Mouse (Mus musculus) embryo, embryonic 11 days (tissue): ENCODE data around the gene Itpr2.

Experiments
- DNase-seq: peaks from one replicate; pipeline ENCODE4 v3.0.0-alpha.2; 2015

The Itpr2 gene

DNA sequence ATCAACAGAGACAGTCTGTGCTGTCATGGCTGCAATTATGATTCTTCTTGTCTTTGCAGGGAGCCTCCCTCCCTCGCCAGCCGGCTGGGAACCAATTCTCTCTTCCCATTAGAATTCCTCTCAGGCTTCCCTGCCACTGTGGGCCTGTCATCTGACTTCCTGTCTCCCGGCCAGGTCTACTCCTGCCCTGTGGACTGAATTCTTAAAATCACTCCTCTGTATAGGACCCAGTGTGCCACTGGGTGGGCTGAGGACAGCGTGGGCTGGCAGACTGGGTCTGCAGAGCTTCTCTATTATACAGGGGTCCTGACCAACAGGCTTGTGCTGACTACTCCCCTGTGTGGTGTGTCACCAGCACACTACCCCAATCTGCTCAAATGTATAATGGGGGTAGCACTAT, 365.4 kb downstream of the Itpr2 start:
- DNase-seq: no peak

DNA sequence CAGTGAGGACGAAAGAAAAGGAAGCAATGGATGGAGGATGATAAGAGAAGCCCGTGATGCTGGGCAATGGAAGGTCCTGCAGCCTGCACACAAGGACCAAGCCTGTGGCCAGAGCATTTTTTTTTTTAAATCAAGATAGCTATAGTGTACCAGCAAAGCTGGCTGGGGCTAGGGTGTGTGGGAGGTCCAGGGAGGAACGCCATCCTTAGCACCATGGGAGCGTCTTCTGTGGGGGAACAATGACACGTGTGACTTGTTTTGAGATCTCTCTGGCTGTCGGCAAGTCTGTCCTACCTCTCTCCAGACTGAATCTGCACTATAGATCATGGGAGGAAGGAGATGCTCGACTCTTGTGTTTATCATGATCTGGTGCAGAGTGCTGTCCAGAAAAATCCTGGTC, 365.8 kb downstream of the Itpr2 start:
- no peak for DNase-seq

GRCm38 (mm10) chr6:146135291-146135690, 366.7 kb downstream of the Itpr2 start:
- DNase-seq: no peak

DNA sequence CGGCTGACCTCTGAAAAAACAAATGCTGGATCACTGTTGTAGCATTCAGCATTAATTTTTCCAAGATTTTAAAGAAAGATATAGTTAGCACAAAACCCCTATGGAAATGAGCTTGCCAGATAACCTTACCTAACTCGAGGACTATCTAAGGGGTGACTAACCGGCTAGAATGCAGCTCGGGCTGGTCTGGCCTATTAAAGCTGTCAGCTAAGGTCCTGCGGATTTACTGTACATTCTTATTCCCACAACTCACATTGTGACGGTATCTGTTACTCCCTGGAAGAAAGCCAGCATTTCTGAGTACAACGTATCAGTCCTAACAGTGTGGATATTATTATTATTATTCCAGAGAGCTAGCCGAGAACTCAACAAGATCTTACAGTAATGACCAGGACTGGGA, 368.1 kb downstream of the Itpr2 start:
- no peak for DNase-seq

DNA sequence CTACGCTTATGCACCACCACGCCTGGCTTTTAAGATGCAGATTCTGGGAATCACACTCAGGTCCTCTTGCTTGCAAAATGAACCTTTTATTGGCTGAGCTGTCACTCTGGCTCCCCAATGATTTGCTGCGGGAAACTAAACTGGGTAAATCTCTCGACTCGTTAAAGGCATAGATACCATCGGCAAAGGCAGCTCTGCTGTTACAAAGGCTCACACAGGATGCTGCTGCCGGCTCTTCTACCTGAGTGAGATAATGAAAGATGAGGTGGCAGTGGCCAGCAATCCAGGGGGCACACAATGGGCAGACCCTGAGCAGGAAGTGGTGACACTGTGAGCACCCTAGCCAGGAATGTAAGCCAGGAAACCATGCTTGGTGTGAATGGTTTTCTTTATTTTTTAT, 373.0 kb downstream of the Itpr2 start:
- no peak for DNase-seq

- DNase-seq: no peak
Observed at GRCm38 (mm10) chr6:146126823-146127681, 375.0 kb downstream of the Itpr2 start.

GRCm38 (mm10) chr6:146125621-146126020, 376.4 kb downstream of the Itpr2 start:
- DNase-seq: no peak

DNA sequence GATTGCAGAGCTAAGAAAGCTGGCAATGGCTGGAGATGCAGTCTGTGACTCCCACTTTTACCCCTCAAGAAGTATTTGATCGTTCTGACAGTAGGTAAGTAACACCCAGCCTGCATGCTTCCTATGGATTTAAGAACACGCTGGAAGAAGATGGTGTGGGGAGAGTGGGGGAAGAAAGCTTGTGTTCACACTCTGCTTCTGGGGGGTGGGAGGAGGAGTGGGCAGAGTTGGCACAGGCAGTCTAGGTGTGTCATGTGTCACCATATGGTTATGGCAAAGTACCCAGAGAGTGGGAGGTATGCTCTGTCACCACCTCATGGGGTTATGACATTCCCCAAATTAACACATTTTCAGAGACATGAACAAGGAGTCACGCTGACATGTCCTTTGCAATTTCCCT, 377.5 kb downstream of the Itpr2 start:
- DNase-seq: no peak

DNA sequence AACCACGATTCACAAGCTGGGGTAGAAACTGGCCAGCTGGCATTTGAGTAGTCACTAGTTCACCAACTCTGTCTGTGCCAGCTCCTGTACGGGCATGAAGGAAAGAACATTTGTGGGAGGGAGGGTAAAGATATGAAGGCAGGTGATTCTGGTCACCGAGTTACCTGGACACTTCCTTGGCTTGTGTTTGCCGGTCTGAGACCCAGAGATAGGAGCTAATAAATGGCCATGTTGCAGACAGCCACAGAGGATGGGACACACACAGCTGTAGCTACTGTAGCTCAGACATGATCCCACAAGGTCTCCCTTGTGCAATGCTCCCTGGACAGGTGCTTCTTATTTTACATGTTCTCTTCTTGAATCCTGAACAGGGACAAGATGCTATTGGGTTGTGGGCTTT, 378.4 kb downstream of the Itpr2 start:
- DNase-seq: no peak

DNA sequence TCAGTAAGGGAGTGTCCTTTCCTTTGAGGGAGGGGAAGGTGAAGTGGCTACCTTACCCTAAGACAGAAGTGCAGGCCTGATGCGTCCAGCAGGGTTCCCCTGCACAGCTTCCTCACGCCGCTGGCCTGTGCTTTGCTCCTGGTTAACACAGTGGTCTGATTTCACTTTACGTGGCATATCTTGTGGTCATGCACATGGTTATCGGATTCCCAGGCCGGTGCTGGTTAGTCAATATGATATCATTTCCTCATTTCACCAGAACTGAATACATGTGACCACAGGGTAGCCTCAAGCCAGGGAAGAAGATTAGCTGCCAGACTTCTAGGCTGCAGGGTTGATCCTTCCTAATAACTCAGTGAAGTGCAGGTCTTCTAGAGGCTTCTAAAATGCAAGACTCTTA, 381.9 kb downstream of the Itpr2 start:
- DNase-seq: no peak

- DNase-seq: peak; percentile 63
Observed at GRCm38 (mm10) chr6:146114731-146115302, 387.2 kb downstream of the Itpr2 start.

DNA sequence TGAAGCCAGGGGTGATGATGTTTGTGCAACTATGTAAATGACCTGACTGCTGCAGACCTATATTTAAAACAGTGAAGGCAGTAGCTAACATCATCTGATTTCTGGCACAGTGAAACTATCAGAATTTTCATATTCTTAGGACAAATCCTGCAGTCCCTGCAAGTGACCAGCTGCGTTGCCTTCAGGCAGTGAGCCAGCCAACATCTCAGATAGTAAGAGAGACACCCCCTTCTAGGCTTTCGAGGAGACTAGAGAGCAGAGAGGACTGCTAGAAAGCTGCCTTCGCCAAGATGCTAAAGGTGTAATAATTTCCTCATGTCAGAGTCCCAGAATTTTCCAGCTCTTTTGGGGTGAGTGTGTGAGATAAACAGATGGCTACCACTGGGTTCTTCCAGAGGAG, 388.0 kb downstream of the Itpr2 start:
- no peak for DNase-seq

- DNase-seq: no peak
Observed at GRCm38 (mm10) chr6:146113085-146113484, 388.9 kb downstream of the Itpr2 start.

DNA sequence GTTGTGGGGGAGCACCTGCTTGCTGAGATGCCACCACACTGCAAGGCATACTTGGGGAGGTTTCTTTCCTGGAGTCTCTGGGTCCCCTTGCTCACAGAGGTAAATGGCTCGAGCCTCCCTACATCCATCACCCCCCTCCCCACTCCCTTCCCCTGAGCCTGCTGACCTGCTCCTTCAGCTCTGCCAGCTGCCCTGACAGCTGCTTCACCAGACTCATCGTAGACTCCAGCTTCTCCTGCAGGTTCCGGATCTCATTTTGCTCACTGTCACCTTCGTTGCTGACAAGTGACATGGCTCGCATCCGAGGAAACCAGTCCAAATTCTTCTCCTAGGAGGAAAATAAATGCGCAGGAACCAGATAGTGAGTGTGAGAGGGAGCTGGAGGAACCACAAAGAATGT, 389.8 kb downstream of the Itpr2 start:
- no peak for DNase-seq

DNA sequence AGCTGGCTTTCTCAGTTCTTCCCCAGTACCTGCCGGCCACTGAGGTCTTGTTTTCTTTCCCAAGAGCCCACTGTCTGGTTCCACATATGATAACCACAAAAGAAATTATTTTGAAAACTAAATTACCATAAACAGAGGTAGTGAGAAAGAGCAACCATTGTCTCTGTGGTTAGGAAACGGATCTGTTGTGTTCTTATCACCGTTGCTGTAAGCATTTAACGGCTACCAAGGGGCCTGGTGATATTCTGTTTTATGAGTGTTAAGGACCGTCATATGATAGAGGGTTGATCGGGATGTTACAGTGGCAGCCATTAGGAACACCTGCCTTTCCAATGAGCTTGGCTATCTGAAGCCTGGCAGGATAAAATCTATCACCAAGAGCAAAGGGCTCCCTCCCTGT, 390.2 kb downstream of the Itpr2 start:
- DNase-seq: no peak

DNA sequence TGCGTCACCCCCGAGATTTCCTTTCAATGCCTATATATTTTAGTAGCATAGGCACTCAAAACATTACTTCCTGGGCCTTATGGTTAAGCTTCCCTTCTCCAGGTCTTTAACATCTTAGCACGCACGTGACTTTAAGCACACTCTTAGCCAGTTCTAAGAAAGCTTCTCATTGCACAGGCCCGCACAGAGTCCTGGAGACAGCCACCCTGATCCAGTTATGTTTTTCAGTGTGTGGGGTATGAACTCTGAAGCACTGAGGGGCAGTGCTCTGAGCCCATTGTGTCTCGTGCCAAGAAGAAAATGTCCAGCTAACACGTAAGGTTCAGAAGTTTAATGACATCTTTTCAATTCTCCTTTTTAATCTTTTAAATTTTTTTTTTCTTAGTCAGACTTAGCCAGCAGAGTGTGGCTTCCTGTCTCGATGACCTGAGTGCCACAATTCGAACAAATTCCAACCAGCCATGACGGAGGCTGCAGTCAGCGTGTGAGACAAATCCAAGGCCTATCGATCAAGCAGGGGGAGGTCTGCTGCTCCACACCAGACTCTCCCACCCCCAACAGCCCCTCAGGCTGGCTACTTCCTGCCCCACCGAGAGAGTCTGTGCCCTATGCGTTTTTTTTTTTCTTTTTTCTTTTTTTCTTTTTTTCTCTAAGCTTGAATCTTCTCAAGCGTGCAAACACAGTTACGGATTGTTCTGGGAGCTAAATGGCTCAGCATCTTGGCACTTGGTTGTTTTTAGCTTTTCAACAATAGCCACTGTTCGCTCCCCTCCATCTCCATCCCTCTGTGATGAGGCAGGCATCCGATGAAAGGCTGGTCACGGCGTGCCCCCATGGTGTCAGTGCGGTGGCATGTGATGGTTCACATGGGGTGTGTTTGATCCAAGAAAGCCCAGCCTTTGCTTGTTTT, 390.9 kb downstream of the Itpr2 start:
- peak; percentile 64 for DNase-seq

DNA sequence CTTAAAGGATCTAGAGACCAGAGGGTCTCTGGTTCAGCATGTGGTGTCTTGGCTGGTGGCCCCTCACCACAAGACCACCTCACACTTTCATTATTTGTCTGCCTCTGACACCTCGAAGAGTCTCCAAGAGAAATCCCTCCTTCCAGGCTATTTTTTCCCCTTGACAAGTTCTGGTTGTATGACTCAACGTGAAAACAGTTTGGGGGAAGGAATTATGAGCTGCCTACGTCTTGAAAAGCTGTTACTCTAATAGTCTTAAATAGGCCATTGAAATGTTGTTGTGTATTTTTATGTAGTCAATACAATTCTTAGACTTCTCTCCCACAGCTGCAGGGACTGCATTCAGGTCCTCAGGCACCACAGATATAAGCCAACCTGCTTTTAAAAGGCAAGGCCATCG, 391.6 kb downstream of the Itpr2 start:
- no peak for DNase-seq

- no peak for DNase-seq
Observed at GRCm38 (mm10) chr6:146108695-146109094, 393.3 kb downstream of the Itpr2 start.

- no peak for DNase-seq
Observed at GRCm38 (mm10) chr6:146107117-146107832, 394.7 kb downstream of the Itpr2 start.

- DNase-seq: peak; percentile 27
Observed at GRCm38 (mm10) chr6:146083056-146083961, 418.7 kb downstream of the Itpr2 start.

- no peak for DNase-seq
Observed at GRCm38 (mm10) chr6:146082476-146082875, 419.5 kb downstream of the Itpr2 start.

DNA sequence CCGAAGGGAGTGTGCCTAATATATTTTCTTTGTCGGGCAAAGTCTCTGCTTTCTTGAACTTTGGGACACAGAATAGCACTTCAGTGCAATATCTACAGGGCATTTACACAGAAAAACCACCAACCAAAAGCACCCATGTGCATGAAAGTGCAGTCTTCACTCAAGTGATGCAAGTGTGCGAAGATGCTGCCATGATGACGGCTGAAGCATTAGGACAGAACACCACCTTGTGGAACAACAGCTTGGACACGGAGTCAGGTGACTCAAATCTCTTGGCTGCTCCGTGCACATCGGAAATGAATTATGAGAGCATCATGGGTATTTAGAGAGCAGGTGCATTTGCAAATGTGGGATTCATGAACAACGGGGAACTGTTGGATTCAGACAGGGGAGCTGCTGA, 420.4 kb downstream of the Itpr2 start:
- DNase-seq: no peak
